Mouse (Mus musculus): ENCODE results near the gene Lsamp.

DNA sequence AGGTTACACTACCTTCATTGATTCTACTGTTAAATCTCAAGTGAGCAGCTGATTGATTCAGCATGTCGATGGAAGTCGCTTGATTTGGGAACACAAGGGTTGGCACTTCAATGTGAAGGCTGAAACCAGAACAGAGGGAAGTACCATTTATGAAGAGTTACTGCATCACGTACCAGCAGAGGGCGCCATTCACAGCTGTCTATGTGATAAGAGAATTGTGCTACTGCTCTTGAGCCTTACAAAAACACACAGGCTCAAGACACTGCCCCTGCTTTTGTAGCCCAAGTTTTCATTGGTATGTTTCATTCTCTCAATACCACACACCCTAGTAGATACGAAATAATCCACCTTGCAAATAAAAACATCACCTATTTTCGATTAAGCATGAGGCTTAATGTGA is 754.9 kb downstream of the Lsamp start:
- TF ChIP-seq CTCF (IDR thresholded peaks at IDR 0.05) = peak; percentile 55
- no peak for TF ChIP-seq POLR2A (IDR thresholded peaks at IDR 0.05; ENCODE audit: insufficient read depth, low read depth, low read length)
- no peak for TF ChIP-seq EP300 (IDR thresholded peaks at IDR 0.05; ENCODE audit: insufficient read depth, low read depth, low read length)
